Mouse (Mus musculus) megakaryocyte, embryonic 14.5 days (primary cell): ENCODE results near the gene Zbtb20. TPM values are rescaled to one million over a fixed set of nuclear protein-coding genes. Genes with fewer than 3 reads are reported as not detected.

Experiments
- H3K27me3 ChIP-seq: replicated peaks from 2 replicates; pipeline ENCODE3; 2012; ENCODE audit warnings: inconsistent platforms
- H3K36me3 ChIP-seq: replicated peaks from 2 replicates; pipeline ENCODE3; 2012; ENCODE audit warnings: low read length, inconsistent platforms, mixed read lengths
- H3K4me1 ChIP-seq: 2 replicates; pipeline ENCODE4 v1.6.1; 2012; ENCODE audit warnings: inconsistent platforms
- H3K4me3 ChIP-seq: replicated peaks from 2 replicates; pipeline ENCODE3; 2012; ENCODE audit warnings: moderate library complexity, mild to moderate bottlenecking, inconsistent platforms
- H3K9me3 ChIP-seq: 2 replicates; pipeline ENCODE4 v1.6.1; 2012; ENCODE audit warnings: inconsistent platforms
- FLI1 ChIP-seq: IDR thresholded peaks from 2 replicates; pipeline ENCODE4 v1.6.1; 2012; ENCODE audit warnings: low read length, inconsistent platforms, mixed read lengths
- GATA1 ChIP-seq: IDR thresholded peaks from 3 replicates; pipeline ENCODE4 v1.6.1; 2012; ENCODE audit warnings: mixed read lengths, low read length, inconsistent platforms, borderline replicate concordance
- polyA plus RNA-seq: library from polyadenylated mRNA; stranded (reverse); fragments of >175 nt; gene quantifications from 2 replicates; pipeline ENCODE4 v1.2.3, GENCODE M21; 2012; ENCODE audit warnings: low replicate concordance; ENCODE audit not compliant: insufficient read depth

The Zbtb20 gene
- polyA plus RNA-seq, 1 experiment = 2.4 TPM

DNA sequence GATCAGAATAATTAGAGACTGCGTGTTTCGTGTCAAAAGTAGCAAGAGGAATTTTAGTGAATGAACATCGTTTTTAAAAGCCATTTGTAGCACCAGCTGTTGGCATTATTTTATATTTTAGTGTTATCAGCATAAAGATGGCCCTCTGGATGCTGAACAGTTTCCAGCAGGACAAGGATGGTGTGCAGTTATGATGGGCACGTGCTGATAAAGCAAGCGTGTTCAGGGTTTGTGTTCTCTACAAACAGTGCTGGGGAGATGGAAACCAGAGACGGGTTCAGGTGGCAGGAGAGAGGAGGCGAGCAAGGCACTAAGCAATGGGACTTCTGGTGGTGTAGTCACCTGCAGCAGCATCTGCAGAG lies 534.9 kb downstream of the Zbtb20 start:
- no peaks in the 10 kb centered on the region for H3K4me1 ChIP-seq
- no peak overlapping the region for H3K4me3 ChIP-seq
- H3K27me3 ChIP-seq = no peaks in the 10 kb centered on the region
- H3K36me3 ChIP-seq = no peaks in the 10 kb centered on the region
- TF ChIP-seq FLI1 (no peak), GATA1 (no peak)
- H3K9me3 ChIP-seq = no peaks in the 10 kb centered on the region

DNA sequence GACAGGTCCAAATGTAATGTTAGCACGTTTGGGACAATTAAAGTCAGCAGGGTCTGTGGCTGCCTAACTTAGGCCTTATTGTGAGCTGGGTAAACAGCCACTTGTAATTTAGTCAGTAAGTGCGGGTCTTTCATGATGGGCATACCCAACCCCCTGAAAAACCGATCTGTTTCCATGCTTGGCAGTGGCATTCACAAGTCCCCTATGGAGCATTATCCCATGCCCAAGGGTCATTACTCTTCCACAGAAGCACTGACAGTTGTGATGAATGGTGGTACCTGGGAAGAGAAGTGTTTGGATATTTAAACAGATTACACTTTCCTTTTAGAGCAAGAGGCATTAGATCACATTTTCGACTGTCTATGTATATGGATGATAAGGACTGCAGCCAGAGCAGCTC lies 540.2 kb downstream of the Zbtb20 start:
- no peak for TF ChIP-seq GATA1
- TF ChIP-seq FLI1 = no peak
- no peaks in the 10 kb centered on the region for H3K9me3 ChIP-seq
- H3K36me3 ChIP-seq = no peaks in the 10 kb centered on the region
- no peak overlapping the region for H3K4me3 ChIP-seq
- no peaks in the 10 kb centered on the region for H3K27me3 ChIP-seq
- peaks cover 4% of the 10 kb centered on the region; the same call in 1 of the 2 replicates for H3K4me1 ChIP-seq

DNA sequence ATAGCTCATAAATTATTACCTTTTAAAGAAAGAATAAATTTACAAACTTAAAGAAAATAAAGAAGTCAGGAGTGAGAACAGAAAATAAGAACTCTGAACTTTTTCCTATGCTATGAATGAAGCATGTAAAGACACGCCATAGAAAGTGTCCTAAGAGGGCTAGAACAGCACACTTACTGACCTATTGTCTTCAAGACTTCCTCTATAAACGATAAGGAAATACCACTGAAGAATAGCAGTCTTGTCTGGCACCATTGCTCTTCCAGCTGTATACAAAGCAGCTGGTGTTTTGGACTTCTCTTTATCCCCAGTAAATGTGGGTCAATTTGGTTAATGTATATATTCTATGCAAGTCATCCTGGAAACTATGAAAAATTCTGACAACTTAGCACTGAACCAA lies 544.2 kb downstream of the Zbtb20 start:
- H3K36me3 ChIP-seq = no peaks in the 10 kb centered on the region
- peaks cover 3% of the 10 kb centered on the region; the same call in 1 of the 2 replicates for H3K9me3 ChIP-seq
- no peaks in the 10 kb centered on the region for H3K27me3 ChIP-seq
- no peak overlapping the region for H3K4me3 ChIP-seq
- peaks cover 4% of the 10 kb centered on the region; the same call in 1 of the 2 replicates for H3K4me1 ChIP-seq
- TF ChIP-seq FLI1 (no peak), GATA1 (no peak)

DNA sequence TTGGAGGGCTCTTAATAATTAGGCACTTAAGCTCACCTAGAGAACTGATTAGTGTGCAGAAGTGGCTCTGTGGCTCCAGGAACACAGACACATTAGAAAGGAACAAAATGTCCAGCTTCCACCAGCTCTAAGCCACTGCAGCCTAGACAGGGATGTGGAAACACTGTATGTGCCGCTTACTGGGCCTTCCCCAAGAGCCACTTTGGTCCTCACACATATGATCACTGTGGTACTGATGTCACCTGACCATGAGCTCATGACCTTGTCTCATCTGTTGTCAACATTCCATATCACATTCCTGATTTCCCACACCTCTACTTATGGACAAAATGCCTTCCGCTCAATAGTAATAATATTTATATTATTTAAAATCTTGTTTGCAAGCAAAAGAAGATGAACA lies 553.3 kb downstream of the Zbtb20 start:
- no peaks in the 10 kb centered on the region for H3K36me3 ChIP-seq
- no peaks in the 10 kb centered on the region for H3K4me1 ChIP-seq
- no peak for TF ChIP-seq GATA1
- TF ChIP-seq FLI1 = no peak
- H3K9me3 ChIP-seq = no peaks in the 10 kb centered on the region
- no peak overlapping the region for H3K4me3 ChIP-seq
- H3K27me3 ChIP-seq = no peaks in the 10 kb centered on the region

DNA sequence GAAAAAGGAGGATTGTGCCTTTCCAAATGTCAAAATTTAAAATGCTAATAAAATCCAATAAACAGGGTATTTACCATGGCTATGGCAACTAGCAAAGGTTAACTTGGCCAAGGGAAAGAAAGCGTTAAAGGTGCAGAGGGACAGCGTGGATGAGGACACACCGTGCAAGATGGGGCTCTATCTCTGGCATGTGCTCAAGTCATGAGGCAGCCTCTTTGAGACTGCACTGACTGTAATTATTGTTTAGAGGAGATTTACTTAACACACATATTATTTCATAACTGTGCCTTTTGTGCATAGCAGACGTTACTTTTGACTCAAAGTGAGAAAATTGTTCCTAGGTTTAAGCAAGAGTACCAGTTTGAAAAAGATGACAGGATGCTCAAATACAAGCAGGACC lies 554.3 kb downstream of the Zbtb20 start:
- Histone ChIP-seq H3K9me3 (no peaks in the 10 kb centered on the region), H3K4me3 (no peak overlapping the region), H3K4me1 (no peaks in the 10 kb centered on the region), H3K27me3 (no peaks in the 10 kb centered on the region), H3K36me3 (no peaks in the 10 kb centered on the region)
- TF ChIP-seq GATA1 (no peak), FLI1 (no peak)

DNA sequence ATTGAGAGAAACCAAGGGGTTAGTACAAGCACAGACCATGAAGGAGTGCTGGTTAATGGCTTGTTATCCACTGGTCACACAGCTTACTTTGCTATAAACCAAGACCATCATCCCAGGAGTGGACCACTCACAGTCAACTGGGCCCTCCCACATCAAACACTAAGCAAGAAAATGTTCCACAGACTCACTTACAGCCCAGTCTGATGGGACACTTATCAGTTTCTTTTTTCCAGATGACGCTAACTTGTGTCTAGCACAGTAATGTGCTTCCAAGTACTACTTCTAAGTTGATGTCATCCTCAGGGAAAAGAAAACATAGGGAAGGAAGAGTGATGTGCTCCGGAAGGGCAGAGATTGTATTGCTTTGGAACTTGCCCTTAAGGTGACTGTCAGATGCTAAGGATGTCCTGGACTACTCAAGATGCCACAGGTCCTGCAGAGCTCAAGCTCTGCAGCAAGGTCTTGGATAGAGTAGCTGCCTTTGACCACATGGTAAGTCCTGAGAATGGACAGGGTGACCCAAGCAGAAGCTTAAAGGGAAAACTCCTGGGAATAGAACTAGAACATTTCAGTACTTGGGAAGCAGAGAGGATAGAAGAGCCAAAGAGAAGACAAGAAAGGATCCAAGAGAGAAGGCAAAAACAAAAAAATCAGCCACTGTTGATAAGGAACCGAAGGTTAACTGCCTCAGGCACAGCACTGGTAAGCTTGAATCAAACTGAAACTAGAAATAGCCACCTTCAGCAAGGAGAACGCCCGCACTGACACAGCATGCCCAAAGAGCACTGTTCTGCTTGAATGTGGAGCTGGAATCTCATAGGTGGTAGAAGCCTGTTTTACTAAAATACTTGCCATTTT lies 556.1 kb downstream of the Zbtb20 start:
- Histone ChIP-seq H3K9me3 (no peaks in the 10 kb centered on the region), H3K4me1 (no peaks in the 10 kb centered on the region), H3K4me3 (no peak overlapping the region), H3K36me3 (no peaks in the 10 kb centered on the region), H3K27me3 (no peaks in the 10 kb centered on the region)
- no peak for TF ChIP-seq FLI1
- no peak for TF ChIP-seq GATA1

DNA sequence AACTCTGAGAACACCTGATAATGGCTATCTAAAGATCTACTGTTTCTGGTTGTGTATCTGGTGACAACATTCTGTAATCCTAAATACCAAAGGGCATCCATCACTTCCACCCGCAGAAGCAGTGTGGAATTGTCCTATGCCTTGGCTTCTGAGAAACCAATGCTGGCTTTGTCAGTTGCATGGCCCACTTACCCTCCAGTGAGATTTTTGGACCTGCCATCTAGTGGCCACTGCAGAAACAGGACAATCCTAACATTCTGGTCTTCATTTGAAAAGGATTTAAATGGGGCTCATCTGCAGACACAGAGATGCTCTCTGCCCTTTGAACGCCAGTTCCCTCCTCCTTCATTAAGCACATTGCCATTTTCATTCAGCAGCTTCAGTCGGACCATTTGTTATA lies 559.3 kb downstream of the Zbtb20 start:
- H3K4me1 ChIP-seq = no peaks in the 10 kb centered on the region
- no peaks in the 10 kb centered on the region for H3K36me3 ChIP-seq
- H3K9me3 ChIP-seq = no peaks in the 10 kb centered on the region
- no peaks in the 10 kb centered on the region for H3K27me3 ChIP-seq
- H3K4me3 ChIP-seq = no peak overlapping the region
- TF ChIP-seq FLI1 = no peak

DNA sequence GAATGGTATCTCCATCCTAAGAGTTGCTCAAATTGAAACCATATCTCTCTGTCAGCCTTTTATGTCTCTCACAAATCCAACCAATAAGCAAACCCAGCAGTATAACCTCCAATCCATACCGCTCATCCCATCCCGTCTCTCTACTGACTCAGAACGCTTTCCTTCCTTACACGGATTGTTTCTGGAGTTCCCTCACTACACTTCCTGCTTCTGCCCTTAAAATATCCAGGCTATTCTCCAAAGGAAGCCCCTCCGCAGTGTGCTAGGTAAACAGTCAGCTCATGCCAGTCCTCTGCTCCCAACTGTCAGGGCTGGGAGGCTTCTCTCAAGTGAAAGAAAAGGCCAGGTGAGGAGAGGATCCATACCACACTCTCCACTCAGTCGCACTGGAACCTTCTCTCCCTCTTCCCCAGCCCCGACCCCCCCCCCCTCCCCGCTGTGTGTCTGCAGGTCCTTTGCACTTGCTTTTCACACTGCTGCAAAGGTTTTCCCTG lies 563.2 kb downstream of the Zbtb20 start:
- no peaks in the 10 kb centered on the region for H3K27me3 ChIP-seq
- H3K4me1 ChIP-seq = no peaks in the 10 kb centered on the region
- TF ChIP-seq GATA1 (no peak), FLI1 (no peak)
- H3K9me3 ChIP-seq = no peaks in the 10 kb centered on the region
- no peak overlapping the region for H3K4me3 ChIP-seq
- no peaks in the 10 kb centered on the region for H3K36me3 ChIP-seq

DNA sequence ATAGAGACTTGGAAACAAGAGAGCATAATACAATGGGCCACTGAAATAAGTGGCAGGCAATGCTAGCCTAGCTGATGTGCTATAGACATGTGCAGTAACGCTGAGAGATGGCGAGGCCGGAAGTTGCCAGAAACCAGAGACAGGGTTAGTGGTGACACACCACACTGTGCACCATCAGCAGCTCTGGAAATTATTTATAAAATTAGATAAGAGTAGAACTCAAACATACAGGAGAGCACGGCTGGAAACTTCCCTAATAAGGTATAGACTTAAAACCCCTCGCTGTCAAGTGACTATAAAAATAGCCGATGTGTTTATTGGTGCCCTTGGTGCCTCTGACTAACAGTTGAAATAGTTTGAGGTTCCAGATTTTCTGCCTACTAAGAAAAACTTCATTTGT lies 565.7 kb downstream of the Zbtb20 start:
- Histone ChIP-seq H3K4me3 (no peak overlapping the region), H3K4me1 (no peaks in the 10 kb centered on the region), H3K9me3 (no peaks in the 10 kb centered on the region), H3K27me3 (no peaks in the 10 kb centered on the region), H3K36me3 (no peaks in the 10 kb centered on the region)
- TF ChIP-seq GATA1 = no peak
- no peak for TF ChIP-seq FLI1

DNA sequence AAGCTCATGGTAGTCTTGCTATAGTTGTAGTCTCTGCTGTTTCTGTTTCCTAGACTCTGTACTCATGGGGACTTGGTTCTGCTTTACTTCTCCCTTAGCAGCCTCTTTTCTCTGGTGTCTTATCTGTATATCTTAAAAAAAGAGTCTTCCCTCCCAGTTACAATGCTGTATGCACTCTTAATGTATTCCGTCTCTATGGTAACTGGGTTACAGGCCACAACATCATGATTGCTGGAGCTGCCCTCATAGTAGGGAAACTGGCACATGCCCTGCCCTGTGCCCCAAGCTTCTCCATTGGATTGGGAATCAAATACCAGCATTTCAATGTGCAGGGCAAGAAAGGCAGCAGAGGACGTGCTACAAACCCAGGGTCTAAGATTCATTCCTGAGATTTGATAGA lies 567.4 kb downstream of the Zbtb20 start:
- Histone ChIP-seq H3K27me3 (no peaks in the 10 kb centered on the region), H3K36me3 (no peaks in the 10 kb centered on the region), H3K4me1 (peaks cover 10% of the 10 kb centered on the region), H3K4me3 (no peak overlapping the region), H3K9me3 (no peaks in the 10 kb centered on the region)
- no peak for TF ChIP-seq FLI1
- no peak for TF ChIP-seq GATA1
